Mouse (Mus musculus) T-helper 17 cell (primary cell): Measurements from ENCODE around the gene Nckap5.

Source experiments
- in situ Hi-C, 2 experiments: fragments of 300-600 bp; cut with MboI, MseI; formaldehyde crosslinking; loops; 1 replicate in 1 of 2; 2 replicates in 1 of 2; pipeline ENCODE4 v1.15.1; 2025; ENCODE audit warnings: high pct_unique_total_duplicates in 2 of 2

The Nckap5 gene

DNA sequence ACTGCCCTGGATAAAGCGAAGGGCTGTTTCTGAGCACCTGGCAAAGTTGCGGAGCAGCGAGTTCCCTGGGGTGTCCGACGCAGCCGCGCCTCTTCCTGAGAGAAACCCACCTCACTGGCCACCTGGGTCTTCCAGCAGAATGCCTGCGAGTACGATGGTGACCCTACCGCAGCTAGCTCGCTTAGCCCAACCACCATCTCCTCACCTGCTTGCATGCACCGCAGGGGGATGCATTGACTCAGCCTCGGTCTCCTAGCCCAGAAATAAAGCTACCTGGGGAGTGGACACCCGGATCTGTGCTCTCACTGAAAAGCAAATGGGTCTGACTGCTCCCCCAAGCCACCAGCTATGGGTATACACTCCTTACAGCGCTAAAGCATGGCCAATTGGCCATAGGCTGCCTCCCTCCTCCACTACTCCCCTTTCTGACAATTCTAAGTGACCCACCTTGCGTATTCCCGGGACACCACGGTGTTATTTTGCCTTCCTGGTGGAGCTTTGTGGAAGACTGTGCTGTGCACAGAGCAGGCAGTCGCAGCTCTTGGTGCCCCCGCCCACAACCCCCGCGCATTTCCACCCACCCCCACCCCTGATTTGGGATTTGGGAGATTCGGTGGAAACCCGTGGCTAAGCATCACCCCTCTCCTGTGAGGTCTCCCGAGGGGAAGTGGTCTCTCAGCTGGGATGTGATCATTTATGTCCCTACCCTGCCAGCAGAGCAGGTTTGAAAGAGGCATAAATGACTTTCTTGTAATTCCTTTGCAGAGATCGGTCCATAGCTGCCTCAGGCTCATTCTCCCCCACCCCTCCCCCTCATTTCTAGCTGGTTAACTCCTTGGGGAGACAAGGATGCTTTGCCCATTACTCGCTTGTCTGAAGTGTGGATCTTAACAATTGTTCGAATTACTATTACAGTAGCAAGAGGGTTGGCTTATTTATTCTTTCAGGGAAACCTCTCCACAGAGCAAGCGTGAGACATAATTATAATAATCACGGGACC is 917.7 kb downstream of the Nckap5 start, which contains the start of gene Lypd1:
TSS of gene Lypd1 (minus strand) at position 501 of the 1,000 bp plus-strand sequence.
- in situ Hi-C loops: no loop called here

DNA sequence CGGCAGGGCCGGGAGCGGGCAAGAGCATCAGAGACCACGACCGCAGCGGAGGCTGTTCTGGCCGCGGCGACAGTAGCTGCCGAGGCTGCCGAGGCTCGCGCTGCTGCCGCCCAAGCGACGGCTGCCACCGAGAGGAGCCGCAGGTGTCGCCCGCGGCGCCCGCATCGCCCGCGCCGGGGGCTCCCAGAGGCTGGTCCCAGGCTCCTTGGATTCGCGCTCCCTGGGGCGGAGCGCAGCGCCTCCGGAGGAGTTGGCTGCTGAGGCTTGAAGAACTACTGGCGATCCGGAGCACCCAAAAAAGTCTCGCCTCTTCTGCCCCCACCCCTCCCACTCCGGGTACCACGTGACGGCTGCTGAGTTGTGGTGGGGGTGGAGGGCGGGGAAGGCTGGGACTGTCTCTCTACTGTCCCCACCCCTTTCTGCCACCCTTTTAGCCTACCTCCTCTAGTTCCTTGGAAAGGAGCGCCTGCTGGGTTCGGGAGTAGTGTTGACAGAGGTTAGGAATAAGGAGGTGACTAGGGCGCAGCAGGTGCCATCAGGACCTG is 918.6 kb downstream of the Nckap5 start:
- in situ Hi-C loops: no loop called here

DNA sequence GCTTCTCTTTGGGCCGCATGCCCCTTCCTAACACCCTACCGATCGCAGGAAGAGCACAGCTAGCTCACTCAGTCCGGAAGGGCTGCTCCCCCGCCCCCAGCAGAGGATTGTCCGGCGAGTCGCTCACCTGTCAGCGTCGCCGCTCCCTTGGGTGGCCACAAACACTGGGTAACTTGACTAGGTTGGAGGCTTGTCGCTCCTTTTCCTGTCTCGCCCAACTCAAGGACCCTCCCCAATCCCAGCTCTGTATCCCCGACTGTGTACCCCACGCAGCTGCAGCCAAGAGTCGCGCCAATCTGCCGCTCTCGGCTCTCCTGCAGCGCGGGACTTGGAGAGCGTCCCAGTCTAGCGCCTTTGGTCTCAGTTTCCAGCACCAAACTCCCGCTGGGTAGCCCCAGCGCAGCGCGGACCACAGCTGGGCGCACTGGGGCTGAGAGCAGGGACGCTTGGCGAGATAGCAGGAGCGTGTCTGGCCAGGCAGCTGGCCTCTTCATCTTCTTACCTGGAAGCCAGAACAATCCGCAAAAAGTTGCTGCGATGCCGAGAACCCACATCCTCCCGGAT is 919.2 kb downstream of the Nckap5 start:
- in situ Hi-C loops: no loop called here

GRCm38 (mm10) chr1:125910871-125911265 is 919.7 kb downstream of the Nckap5 start:
- in situ Hi-C loops: no loop called here

DNA sequence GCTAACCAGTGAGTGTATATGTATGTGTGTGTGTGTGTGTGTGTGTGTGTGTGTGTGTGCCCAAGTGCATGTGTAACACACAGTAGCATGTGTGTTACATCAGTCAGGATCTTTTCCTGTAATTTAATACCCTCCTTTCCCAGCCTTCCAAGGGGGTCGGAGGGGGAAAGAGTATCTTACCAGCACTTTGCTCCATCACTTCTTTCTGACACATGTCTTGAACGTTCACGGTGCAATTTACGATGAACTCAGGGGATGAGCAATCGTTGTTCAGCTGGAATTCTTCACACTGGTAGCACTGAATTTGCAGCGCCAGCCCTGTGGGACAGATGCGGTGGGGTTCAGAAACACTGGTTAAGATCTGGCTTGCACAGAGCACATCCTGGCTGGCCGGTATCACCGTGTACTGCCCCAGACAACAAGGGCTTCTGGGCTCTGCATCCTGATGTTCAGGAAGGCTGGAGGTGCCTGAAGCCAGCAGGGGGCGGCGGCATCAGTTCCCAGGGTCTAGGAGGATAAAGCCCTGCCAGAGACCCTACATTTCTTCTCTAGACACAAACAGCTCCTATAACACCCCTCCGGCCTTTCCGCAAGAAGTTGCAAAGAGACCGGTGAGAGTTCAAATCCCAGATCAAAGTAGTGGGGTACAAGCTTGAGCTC is 920.3 kb downstream of the Nckap5 start:
- in situ Hi-C loops: no loop called here

DNA sequence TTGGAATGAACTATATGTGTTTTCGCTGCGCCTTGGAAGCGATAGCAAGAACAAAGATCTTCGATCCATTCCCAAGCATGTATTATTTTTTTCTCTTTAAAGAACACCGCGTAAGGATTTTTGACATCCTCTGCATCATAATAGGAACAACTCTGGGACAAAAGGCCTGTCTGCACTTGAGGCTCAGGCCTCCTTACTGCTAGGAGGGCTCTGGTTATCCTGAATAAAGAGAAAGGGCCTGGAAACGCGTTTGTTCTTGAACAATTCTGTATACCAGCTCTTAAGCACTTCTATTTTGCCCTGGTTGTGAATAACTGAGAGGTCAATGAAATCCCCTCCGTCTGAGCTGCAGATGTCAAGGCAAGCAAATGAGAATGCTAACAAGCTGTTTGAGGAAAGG is 937.4 kb downstream of the Nckap5 start:
- in situ Hi-C loops: no loop called here

DNA sequence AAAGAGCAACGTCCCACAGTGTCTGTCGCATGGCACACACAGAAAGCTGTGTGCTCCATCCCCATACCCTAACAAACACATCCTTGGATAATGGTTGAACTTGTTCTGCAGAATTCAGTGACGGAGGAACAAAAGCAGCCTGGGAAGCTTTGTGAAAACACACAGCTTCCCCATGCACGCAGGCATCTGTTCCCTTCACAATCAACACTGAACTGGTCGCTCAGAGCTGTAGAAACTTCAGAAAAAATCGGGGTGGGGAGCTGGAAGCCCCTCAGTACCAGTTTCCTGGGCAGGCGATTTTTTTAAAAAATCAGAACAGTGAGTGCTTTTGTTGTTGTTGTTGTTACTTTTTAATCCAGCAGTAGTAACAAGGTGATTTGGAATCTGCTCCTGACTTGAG is 960.5 kb downstream of the Nckap5 start:
- in situ Hi-C loops: no loop called here
